Mouse (Mus musculus): ENCODE data around the gene Fgd2. TPM values are rescaled to one million over a fixed set of nuclear protein-coding genes. Genes with fewer than 3 reads are reported as not detected.

Fgd2 gene
- polyA plus RNA-seq, 1 experiment from 2014 or later: 12.9 TPM

DNA sequence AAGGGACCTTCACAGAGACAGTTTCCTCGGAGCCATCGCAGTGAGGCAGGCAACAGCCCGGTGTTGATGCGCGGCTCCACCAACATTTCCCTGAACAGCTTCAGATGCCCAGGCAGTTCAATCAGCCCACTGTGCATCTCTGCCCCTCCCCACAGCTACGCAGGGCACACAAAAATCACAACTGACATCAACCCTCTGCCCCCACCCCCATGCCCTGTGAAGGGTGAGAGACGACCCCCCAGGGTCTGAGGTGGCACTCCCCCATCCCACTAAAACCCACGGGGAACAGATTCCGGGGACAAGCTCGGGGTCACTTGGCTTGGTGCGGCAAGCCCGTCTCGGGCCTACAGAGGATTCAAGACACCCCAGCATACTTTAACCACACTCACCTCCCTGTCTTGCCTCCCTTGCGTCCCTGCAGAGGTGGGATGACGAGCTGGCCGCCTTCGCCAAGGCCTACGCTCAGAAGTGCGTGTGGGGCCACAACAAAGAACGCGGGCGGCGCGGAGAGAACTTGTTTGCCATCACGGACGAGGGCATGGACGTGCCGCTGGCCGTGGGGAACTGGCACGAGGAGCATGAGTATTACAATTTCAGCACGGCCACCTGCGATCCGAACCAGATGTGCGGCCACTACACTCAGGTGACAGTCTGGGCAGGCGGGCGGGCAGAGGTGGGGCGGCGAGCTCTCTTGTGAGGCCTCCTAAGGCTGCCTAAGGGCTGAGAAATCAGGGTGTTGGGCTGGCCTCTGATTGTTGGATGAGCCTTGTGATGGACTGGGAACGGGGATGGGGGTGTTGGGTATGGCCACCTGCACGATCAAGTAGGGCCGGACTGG lies 38.7 kb upstream of the Fgd2 start:
- no peak for ATAC-seq (ENCODE audit: insufficient number of reproducible peaks, insufficient read depth, low FRiP score, low TSS enrichment, low read depth)
- peak overlapping the region; percentile 46 for H3K4me2 ChIP-seq
- H3K27ac ChIP-seq: no peak overlapping the region
- H3K27me3 ChIP-seq: peaks cover 69% of the 10 kb centered on the region
- H3K9me3 ChIP-seq: no peaks in the 10 kb centered on the region
- peak overlapping the region; percentile 23 for H3K4me3 ChIP-seq
- no peaks in the 10 kb centered on the region for H3K36me3 ChIP-seq
- 12% methylated on average over 41 of the region's 41 CpGs for WGBS
- H3K4me1 ChIP-seq: peaks cover 32% of the 10 kb centered on the region
- H3K9ac ChIP-seq: peak overlapping the region; percentile 52; the same call in 1 of the 2 replicates

DNA sequence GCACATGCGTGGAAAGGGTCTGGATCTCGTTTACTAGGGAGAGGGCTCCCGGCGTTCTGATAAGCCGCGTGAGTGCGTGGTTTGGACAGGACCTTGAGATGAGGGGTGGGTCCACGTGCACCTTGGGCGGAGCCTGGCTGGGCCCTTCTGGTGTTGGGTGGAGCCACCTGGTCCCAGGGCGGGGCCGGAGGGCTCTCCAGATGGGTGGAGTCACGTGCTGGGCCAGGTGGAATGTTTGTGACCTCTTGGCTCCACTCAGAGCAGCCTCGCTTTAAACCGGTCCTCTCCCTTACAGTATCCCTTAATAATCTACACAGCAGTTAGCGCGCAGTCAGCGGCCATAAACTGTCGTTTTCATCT lies 38.1 kb upstream of the Fgd2 start:
- H3K4me3 ChIP-seq: peak overlapping the region; percentile 23
- 12% methylated on average over 18 of the region's 18 CpGs for WGBS
- peaks cover 74% of the 10 kb centered on the region for H3K27me3 ChIP-seq
- H3K4me1 ChIP-seq: peaks cover 37% of the 10 kb centered on the region
- no peaks in the 10 kb centered on the region for H3K36me3 ChIP-seq
- peak overlapping the region; percentile 46 for H3K4me2 ChIP-seq
- peak overlapping the region; percentile 46; the same call in 1 of the 2 replicates for H3K9ac ChIP-seq
- no peak overlapping the region for H3K27ac ChIP-seq
- no peaks in the 10 kb centered on the region for H3K9me3 ChIP-seq
- ATAC-seq (ENCODE audit: insufficient number of reproducible peaks, insufficient read depth, low FRiP score, low TSS enrichment, low read depth): no peak

DNA sequence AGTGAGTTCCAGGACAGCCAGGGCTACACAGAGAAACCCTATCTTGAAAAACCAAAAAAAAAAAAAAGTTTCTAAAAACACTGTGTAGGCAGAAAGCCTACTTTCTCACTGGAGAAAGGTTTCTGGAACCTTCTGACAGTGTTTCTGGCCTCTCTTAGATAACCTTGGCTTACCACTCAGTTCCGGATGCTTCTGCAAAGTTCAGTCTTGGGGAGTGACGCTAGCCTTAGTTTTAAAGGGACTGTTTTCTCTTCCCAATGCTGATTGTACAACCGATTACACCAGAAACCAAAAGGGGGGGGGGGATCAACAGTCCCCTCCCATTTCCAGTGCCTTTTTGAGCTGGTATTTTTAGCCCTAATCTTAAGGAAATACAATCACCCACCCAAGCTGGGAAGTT lies 37.1 kb upstream of the Fgd2 start:
- Histone ChIP-seq H3K27ac (no peak overlapping the region), H3K4me1 (peaks cover 37% of the 10 kb centered on the region), H3K4me2 (no peak overlapping the region), H3K9me3 (no peaks in the 10 kb centered on the region), H3K9ac (no peak overlapping the region), H3K27me3 (peaks cover 83% of the 10 kb centered on the region), H3K36me3 (no peaks in the 10 kb centered on the region), H3K4me3 (no peak overlapping the region)
- ATAC-seq (ENCODE audit: insufficient number of reproducible peaks, insufficient read depth, low FRiP score, low TSS enrichment, low read depth): no peak
- 88% methylated on average over 3 of the region's 3 CpGs for WGBS

DNA sequence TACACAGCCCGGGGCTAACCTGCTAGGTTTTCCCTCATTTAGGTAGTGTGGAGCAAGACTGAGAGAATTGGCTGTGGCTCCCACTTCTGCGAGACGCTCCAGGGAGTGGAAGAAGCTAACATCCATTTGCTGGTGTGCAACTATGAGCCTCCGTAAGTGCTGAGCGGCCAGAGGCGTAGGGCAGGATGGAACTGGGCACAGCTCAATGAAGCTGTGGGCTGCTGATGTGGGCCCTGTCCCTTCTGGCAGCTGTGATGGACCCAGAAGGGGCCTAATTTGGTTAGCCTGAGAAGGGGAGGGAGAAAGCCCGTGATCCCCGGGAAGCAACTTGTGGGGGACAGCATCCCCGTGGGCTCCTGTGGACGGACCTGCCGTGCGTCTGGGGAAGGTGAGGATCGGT lies 34.9 kb upstream of the Fgd2 start:
- ATAC-seq (ENCODE audit: insufficient number of reproducible peaks, insufficient read depth, low FRiP score, low TSS enrichment, low read depth): no peak
- Histone ChIP-seq H3K27me3 (peaks cover 62% of the 10 kb centered on the region), H3K9ac (peak overlapping the region; percentile 60; the same call in 1 of the 2 replicates), H3K36me3 (peaks cover 3% of the 10 kb centered on the region; the same call in 1 of the 2 replicates), H3K4me1 (peaks cover 37% of the 10 kb centered on the region), H3K9me3 (no peaks in the 10 kb centered on the region), H3K4me3 (peak overlapping the region; percentile 40; the same call in 1 of the 2 replicates), H3K27ac (no peak overlapping the region), H3K4me2 (peak overlapping the region; percentile 66)
- 54% methylated on average over 13 of the region's 13 CpGs for WGBS

DNA sequence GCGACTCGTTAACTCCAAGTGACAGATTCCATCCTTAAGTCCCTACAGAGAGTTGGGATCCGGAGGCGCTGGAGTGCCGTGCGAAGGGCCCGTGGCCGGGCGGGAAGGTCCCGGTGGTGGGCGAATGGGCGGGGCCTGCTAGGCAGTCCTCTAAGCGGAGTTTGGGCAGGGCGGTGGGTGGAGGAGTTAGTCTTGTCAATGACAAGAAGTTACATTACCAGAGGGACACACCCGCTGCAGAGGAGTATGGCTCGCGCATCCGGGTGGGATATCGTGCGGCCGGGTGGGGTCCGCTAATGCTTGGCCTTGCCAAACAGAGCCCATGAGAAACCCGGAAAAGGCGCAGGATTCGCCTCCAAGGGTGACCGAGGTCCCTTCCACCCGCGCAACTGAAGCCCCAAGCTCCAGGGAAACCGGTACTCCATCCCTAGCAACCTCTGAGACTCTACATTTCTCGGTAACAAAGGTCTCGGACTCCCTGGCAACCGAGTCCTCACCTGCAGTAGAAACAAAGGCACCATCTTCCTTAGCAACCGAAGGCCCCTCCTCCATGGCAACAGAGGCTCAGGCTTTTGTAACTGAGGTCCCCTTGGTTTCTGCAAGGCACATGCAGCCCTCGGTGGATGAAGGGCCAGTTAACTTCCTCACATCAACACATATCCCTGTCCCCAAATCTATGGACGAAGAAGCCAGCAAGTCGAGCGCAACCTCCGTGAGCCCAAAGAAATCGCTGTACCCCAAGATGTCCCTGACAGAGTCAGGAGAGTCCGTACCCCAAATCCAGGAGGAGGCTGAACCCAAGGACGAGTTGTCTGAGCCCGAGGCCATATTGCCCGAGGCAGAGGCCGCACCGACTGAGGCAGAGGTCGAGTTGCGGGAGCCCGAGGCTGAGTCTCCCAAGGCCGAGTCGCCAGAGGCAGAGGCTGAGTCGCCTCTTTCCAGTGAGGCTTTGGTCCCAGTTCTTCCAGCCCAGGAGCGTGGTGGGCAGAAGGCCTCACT lies 33.9 kb upstream of the Fgd2 start:
- 12% methylated on average over 52 of the region's 52 CpGs for WGBS
- H3K9me3 ChIP-seq: no peaks in the 10 kb centered on the region
- ATAC-seq (ENCODE audit: insufficient number of reproducible peaks, insufficient read depth, low FRiP score, low TSS enrichment, low read depth): peak; percentile 4; the same call in 1 of the 2 replicates
- H3K4me1 ChIP-seq: peaks cover 29% of the 10 kb centered on the region
- peak overlapping the region; percentile 40 for H3K4me3 ChIP-seq
- H3K27ac ChIP-seq: no peak overlapping the region
- H3K4me2 ChIP-seq: peak overlapping the region; percentile 66
- peak overlapping the region; percentile 60 for H3K9ac ChIP-seq
- H3K36me3 ChIP-seq: peaks cover 11% of the 10 kb centered on the region
- peaks cover 52% of the 10 kb centered on the region for H3K27me3 ChIP-seq

DNA sequence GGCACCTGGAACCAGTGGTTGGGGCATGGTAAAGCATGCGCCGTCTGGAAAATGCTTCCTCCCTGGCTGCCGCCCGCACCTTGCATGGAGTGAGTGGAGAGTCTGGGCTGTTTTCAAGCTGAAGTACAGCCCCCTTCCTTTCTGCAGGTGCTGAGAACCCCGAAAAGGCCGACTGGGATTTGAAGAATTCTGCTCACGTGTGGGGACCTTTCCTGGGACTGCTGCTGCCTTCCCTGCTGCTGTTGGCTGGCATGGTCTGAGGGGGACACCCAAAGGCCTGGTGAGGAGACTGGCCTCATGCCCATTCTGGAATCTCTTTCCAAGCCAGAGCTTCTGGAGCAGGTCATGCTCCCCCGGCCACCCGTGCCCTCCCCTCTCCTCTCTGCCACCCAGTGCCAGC lies 33.0 kb upstream of the Fgd2 start:
- H3K9ac ChIP-seq: no peak overlapping the region
- WGBS: 76% methylated on average over 9 of the region's 9 CpGs
- H3K4me3 ChIP-seq: no peak overlapping the region
- no peak overlapping the region for H3K27ac ChIP-seq
- no peak overlapping the region for H3K4me2 ChIP-seq
- peaks cover 44% of the 10 kb centered on the region for H3K27me3 ChIP-seq
- no peaks in the 10 kb centered on the region for H3K9me3 ChIP-seq
- peaks cover 20% of the 10 kb centered on the region for H3K4me1 ChIP-seq
- peaks cover 20% of the 10 kb centered on the region for H3K36me3 ChIP-seq
- ATAC-seq (ENCODE audit: insufficient number of reproducible peaks, insufficient read depth, low FRiP score, low TSS enrichment, low read depth): no peak

DNA sequence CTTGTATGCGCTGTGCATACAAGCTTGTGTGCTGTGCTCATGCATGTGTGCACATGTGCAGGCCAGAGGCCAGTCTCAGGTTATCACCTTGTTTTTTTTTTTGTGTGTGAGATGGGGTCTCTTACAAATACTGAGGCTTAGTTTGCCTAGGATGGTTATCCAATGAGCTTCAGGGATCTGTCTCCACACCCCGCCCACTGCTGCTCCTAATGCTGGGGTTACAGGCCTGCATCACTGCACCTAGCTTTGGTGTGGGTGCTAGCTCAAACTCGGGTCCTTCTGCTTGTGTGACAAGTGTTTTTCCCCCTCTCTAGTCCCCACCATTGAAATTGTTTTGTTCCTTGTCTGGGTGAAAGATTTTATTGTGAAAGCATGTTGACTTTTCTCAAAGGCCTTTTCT lies 30.5 kb upstream of the Fgd2 start:
- Histone ChIP-seq H3K4me2 (no peak overlapping the region), H3K27me3 (peaks cover 30% of the 10 kb centered on the region), H3K27ac (0 out of 2 replicates have a peak overlapping the region, but pooled peaks have one; percentile 22), H3K9ac (no peak overlapping the region), H3K4me1 (peaks cover 18% of the 10 kb centered on the region), H3K36me3 (peaks cover 41% of the 10 kb centered on the region), H3K9me3 (no peaks in the 10 kb centered on the region), H3K4me3 (no peak overlapping the region)
- 74% methylated on average over 3 of the region's 3 CpGs for WGBS
- no peak for ATAC-seq (ENCODE audit: insufficient number of reproducible peaks, insufficient read depth, low FRiP score, low TSS enrichment, low read depth)

DNA sequence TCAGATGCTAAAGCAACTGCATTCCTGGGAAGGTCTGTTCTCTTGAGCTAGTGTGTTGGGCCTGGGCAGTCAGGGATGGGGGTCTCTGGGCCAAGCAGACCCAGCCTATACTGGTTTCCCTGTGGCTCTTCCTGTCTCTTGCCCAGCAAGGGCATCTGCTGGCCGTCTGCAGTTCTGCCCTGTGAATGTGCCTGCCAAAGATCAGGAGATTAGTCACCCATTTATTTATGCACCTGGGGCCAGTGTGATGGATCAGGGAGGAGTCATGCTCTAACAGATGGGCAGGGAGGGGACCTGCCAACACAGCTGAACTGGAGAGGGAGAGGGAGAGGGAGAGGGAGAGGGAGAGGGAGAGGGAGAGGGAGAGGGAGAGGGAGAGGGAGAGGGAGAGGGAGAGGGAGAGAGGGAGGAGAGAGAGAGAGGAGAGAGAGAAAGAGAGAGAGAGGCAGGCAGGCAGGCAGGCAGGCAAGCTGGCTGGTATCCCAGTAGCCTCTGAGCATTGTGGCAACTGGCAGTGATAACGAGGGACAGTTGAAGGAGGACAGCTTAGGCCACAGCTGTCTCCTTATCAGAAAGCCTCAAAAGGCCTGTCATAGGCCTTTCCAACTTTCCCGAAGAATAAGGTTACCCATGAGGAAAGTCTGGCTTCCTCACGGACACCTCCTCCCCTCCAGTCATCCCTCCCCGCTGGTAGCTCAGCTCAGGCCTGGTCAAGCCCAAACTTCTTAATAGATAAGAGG lies 29.9 kb upstream of the Fgd2 start:
- no peak overlapping the region for H3K4me2 ChIP-seq
- H3K4me1 ChIP-seq: peaks cover 16% of the 10 kb centered on the region
- H3K9ac ChIP-seq: no peak overlapping the region
- ATAC-seq (ENCODE audit: insufficient number of reproducible peaks, insufficient read depth, low FRiP score, low TSS enrichment, low read depth): no peak
- peaks cover 26% of the 10 kb centered on the region for H3K27me3 ChIP-seq
- no peak overlapping the region for H3K4me3 ChIP-seq
- WGBS: 35% methylated on average over 5 of the region's 5 CpGs
- H3K36me3 ChIP-seq: peaks cover 47% of the 10 kb centered on the region
- no peaks in the 10 kb centered on the region for H3K9me3 ChIP-seq
- 0 out of 2 replicates have a peak overlapping the region, but pooled peaks have one; percentile 22 for H3K27ac ChIP-seq

DNA sequence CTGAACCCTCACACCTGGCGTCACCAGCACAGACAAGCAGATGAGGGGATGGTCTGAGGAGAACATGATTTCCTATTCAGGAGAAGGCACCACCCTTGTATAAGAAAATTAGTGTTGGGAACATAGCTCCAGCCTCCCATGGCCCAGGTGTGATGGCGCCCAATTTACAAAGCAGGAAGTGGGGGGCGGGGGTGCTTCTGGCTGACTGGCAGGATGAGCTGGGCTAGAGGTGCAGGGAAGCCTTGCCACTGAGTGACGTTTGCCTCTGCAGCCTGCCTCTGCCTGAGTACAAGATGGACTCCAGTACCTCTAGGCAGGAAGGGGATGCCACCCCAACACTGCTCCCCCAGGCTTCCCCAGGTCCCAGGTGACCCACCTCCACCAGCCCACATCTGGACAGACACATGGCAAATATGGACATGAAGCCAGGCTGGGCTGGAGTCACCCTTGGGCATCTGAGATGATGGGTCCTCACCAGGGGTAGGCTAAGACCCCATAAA lies 28.5 kb upstream of the Fgd2 start:
- no peaks in the 10 kb centered on the region for H3K9me3 ChIP-seq
- WGBS: 82% methylated on average over 4 of the region's 4 CpGs
- peaks cover 2% of the 10 kb centered on the region; the same call in 1 of the 2 replicates for H3K4me1 ChIP-seq
- H3K36me3 ChIP-seq: peaks cover 61% of the 10 kb centered on the region
- no peak overlapping the region for H3K4me3 ChIP-seq
- no peak overlapping the region for H3K4me2 ChIP-seq
- peaks cover 12% of the 10 kb centered on the region for H3K27me3 ChIP-seq
- H3K9ac ChIP-seq: no peak overlapping the region
- H3K27ac ChIP-seq: no peak overlapping the region
- ATAC-seq (ENCODE audit: insufficient number of reproducible peaks, insufficient read depth, low FRiP score, low TSS enrichment, low read depth): no peak

DNA sequence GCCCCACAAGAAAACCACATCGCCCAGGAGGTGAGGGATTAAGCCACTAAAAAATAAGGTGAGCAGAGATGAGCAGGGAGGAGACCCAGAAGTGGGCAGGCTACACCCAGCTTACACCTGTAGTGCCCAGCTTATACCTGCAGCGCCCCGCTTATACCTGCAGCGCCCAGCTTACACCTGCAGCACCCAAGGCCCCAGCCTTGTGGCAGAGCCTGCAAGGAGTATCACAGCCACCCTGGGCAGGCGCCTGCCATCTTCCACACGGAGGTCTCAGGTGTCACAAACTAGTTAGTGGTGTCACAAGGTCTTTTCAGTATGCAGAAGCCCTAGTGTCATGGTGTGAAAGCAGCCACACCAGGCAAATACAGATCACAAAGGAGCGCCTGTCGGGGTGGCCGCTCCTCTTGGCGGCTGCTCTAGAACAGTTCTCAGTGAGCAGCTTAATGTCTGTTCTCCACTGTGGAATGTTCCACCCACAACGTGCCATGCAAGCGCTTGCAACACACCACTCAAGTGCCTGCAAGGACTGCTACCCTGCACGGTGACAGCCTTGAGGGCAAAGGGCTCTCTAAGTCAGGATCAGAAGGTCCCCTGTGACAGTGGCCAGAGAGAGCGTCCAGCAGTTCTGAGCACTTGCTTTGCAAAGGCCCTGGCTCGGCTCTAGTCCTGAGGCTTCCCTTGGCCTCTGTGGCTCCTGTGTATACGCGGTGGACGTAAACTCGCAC lies 24.3 kb upstream of the Fgd2 start:
- H3K9me3 ChIP-seq: no peaks in the 10 kb centered on the region
- H3K4me2 ChIP-seq: no peak overlapping the region
- no peaks in the 10 kb centered on the region for H3K27me3 ChIP-seq
- no peak overlapping the region for H3K4me3 ChIP-seq
- no peak for ATAC-seq (ENCODE audit: insufficient number of reproducible peaks, insufficient read depth, low FRiP score, low TSS enrichment, low read depth)
- peaks cover 18% of the 10 kb centered on the region for H3K4me1 ChIP-seq
- no peak overlapping the region for H3K27ac ChIP-seq
- no peak overlapping the region for H3K9ac ChIP-seq
- WGBS: 95% methylated on average over 19 of the region's 19 CpGs
- peaks cover 89% of the 10 kb centered on the region for H3K36me3 ChIP-seq

All from embryonic facial prominence, embryonic 13.5 days (tissue).